Mouse (Mus musculus): ENCODE measurements at regions not wholly inside any gene's neighbourhood (a gene's known extent, or its start where the extent isn't known, plus 50 kb on each side); places are given as distances from the start of the nearest gene placed in this dataset.
A peak's percentile ranks its signal among the peaks of the same experiment; 100 is the strongest.

DNA sequence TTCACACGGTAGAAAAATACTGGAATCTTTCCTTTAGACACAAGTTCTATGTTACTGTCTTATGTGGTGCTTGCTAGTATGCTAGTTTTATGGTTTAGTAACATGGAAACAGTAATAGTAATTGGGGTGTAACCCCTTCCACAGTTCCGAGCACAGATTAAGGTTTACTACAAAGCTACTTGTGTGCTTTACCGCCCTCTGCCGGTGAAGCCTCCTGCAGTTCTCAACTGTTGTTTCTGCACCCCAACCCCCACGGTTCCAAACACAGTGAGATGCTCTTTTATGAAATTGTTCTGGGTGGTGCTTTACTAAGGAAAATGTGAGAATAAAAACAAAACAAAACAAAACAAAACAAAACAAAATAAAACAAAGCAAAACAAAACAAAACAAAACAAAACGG, 234.3 kb downstream of the Hace1 start:
- H3K4me3 ChIP-seq = no peak overlapping the region
- no peak overlapping the region for H3K27ac ChIP-seq
- DNase-seq (ENCODE audit: extremely low spot score in 1 of 2, low spot score in 2 of 2) = no peak
- TF ChIP-seq CTCF (IDR thresholded peaks at IDR 0.05) = peak; percentile 41
- intact Hi-C loops (cut with DNase I) = no loop called here

DNA sequence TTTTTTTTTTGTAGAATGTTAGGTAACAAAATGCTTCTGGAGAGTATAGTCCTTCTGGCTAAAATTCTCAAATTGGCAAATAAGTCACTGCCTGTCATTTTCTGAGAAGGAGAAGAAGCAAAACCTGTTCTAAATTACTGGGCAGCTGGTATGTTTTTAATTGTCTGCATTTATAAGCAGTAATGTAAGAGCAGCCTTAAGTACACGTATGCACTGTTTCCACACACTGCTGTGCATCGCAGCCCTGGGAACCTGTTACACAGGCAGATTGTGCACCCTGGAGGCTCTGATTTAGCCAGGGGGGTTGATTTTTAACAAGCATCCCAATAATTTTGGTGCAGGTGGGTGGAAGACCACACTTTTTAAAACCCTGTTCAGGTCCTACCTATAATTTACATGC, 236.2 kb downstream of the Hace1 start:
- no peak overlapping the region for H3K4me3 ChIP-seq
- H3K27ac ChIP-seq = no peak overlapping the region
- no peak for DNase-seq (ENCODE audit: extremely low spot score in 1 of 2, low spot score in 2 of 2)
- intact Hi-C loops (cut with DNase I) = no loop called here
- no peak for TF ChIP-seq CTCF (IDR thresholded peaks at IDR 0.05)

DNA sequence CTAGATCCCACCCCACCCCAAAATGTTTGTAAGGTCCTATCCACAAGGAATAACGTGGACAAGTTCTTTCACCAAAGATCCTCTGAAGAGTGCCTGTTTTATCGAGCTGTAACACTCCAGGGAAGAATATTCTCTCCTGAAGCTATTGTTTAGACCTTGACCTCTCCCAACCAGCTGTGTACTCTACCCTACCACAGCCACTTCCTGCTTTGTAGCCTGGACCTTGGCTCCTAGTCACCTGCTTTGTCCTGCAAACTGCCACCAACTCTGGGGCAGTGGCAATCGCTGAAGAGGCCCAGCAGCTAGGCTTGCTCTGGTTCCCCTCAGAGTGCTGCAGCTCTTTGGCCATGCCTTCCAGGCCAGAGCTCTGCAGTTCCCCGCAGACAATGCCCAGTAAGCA, 239.1 kb downstream of the Hace1 start:
- Histone ChIP-seq H3K27ac (no peak overlapping the region), H3K4me3 (no peak overlapping the region)
- intact Hi-C loops (cut with DNase I) = no loop called here
- DNase-seq (ENCODE audit: extremely low spot score in 1 of 2, low spot score in 2 of 2) = no peak
- no peak for TF ChIP-seq CTCF (IDR thresholded peaks at IDR 0.05)

DNA sequence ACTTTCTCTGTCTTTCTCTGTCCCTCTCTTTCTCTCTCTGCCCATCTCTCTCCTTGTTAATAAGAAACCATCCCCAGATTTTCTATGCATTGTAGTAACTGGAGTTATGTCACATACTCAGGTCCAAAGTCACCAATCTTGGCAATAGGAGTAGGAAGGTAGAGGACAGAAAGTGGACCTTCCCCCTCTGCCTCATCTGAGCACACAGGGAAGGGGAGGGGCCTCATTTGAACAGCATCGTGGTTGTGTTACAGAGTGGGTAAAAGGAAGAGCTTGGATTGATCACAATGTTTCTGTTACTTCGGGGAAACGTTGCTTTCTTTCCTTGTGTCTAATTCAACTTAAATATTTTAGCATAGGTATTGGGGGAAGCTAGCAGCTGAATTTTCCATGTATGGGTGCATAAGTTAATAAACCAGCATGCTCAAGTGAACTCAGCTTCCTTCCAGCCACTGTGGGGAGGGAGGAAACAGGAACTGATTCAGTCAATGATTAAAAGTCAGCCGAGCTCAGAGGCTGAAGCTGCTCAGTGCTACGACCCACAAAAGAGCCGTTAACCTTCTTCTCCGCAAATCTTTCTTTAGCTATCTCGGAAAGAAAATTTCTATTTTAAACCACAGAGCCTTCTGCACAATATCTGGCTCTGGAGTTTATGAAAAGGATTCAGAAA, 243.5 kb downstream of the Hace1 start:
- no peak for TF ChIP-seq CTCF (IDR thresholded peaks at IDR 0.05)
- intact Hi-C loops (cut with DNase I) = no loop called here
- Histone ChIP-seq H3K27ac (no peak overlapping the region), H3K4me3 (no peak overlapping the region)
- DNase-seq (ENCODE audit: extremely low spot score in 1 of 2, low spot score in 2 of 2) = no peak

DNA sequence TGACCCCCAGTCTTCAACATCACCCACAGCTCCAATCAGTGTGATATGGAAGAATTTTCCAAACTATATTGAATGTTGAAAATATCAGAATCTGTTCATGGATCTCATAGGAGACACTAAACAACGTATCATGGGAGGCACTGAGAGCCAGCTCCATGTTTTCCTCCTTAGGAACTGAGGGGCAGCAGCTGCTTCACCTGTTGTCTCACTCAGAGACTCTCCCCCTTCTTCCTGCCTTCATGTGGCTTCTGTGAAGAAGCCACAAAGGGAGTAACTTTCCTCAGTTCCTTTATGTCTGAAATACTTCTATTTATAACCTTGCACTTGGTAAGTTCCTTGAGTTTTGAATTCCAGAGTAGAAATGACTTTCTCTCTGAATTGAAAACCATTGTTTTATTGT, 244.6 kb downstream of the Hace1 start:
- H3K4me3 ChIP-seq = no peak overlapping the region
- TF ChIP-seq CTCF (IDR thresholded peaks at IDR 0.05) = no peak
- no peak overlapping the region for H3K27ac ChIP-seq
- intact Hi-C loops (cut with DNase I) = no loop called here
- no peak for DNase-seq (ENCODE audit: extremely low spot score in 1 of 2, low spot score in 2 of 2)

DNA sequence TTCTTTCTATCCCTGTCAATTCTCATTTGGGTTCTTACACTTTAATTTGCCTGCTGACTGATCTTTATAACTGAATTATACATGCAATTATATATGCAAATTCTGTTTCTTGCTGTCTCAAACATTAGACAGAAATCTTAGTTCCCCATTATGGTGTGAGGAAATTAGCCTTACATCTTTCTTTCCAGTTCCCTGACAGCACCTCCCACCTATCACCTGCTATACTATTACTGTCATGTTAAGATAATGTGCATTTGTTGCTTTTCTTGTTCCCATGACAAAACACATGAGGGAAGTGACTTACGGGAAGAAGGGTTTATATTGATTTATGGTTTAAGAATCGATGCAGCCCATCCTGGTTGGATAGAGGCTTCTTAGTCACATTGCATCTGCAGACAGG, 246.0 kb downstream of the Hace1 start:
- no peak for TF ChIP-seq CTCF (IDR thresholded peaks at IDR 0.05)
- intact Hi-C loops (cut with DNase I) = no loop called here
- Histone ChIP-seq H3K4me3 (no peak overlapping the region), H3K27ac (no peak overlapping the region)
- DNase-seq (ENCODE audit: extremely low spot score in 1 of 2, low spot score in 2 of 2) = no peak

DNA sequence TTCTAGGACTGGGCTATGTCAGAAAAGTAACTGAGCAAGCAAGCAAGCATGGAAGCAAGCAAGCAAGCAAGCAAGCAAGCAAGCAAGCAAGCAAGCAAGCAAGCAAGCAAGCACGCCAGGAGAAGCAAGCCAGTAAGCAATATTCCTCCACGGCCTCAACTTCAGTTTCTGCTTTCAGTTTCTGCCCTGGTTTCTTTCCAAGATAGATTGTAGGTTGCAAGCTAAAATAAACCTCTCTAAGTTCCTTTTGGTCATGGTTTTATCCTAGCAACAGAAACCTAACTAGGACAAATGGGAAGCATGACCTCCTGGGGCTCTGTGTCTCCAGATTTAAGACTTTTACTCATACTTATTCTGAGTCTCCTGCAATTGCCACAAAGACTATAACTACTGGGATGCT, 271.0 kb downstream of the Hace1 start:
- H3K27ac ChIP-seq = no peak overlapping the region
- DNase-seq (ENCODE audit: extremely low spot score in 1 of 2, low spot score in 2 of 2) = no peak
- intact Hi-C loops (cut with DNase I) = no loop called here
- TF ChIP-seq CTCF (IDR thresholded peaks at IDR 0.05) = no peak
- no peak overlapping the region for H3K4me3 ChIP-seq

DNA sequence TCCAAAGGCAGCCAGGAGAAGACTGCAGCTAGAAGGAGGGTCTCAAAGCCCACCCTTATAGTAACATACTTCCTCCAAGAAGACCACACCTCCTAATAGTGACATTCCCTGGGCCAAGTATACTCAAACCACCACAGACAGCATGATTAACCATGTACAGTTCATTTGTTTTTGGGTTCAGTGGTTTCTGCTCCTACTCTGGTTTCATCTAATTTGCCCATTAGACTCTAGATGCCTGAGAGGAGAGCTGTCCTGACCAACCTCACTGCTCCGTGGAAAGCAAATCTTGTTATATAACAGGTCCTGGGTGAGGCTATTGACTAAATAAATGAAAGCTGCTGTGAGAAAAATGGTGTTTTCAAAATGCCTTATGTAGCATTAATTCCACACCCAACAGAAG, 272.2 kb downstream of the Hace1 start:
- Histone ChIP-seq H3K27ac (no peak overlapping the region), H3K4me3 (no peak overlapping the region)
- TF ChIP-seq CTCF (IDR thresholded peaks at IDR 0.05) = no peak
- intact Hi-C loops (cut with DNase I) = no loop called here
- no peak for DNase-seq (ENCODE audit: extremely low spot score in 1 of 2, low spot score in 2 of 2)

GRCm38 (mm10) chr10:45850625-45851024, 273.0 kb downstream of the Hace1 start:
- no peak for DNase-seq (ENCODE audit: extremely low spot score in 1 of 2, low spot score in 2 of 2)
- Histone ChIP-seq H3K27ac (no peak overlapping the region), H3K4me3 (no peak overlapping the region)
- intact Hi-C loops (cut with DNase I) = no loop called here
- no peak for TF ChIP-seq CTCF (IDR thresholded peaks at IDR 0.05)

DNA sequence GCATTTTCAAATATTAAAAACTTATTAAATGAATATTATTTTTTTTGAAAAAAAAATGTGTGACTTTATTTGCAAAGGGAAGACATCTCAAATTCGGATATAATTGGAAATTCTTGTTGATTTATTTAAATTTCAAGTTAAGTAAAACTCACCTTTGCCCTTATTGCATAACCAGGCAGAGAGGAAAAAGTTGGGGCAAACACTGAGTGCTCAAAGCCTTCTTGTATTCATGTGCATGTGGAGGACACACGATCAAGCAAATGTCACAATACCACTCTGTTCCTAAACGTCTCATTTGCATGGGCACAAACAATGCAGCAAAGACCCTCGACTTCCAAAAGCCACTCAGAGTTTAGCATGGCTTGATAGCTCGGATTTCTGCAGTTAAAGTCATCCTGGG, 275.1 kb downstream of the Hace1 start:
- Histone ChIP-seq H3K27ac (no peak overlapping the region), H3K4me3 (no peak overlapping the region)
- no peak for DNase-seq (ENCODE audit: extremely low spot score in 1 of 2, low spot score in 2 of 2)
- TF ChIP-seq CTCF (IDR thresholded peaks at IDR 0.05) = no peak
- intact Hi-C loops (cut with DNase I) = no loop called here

DNA sequence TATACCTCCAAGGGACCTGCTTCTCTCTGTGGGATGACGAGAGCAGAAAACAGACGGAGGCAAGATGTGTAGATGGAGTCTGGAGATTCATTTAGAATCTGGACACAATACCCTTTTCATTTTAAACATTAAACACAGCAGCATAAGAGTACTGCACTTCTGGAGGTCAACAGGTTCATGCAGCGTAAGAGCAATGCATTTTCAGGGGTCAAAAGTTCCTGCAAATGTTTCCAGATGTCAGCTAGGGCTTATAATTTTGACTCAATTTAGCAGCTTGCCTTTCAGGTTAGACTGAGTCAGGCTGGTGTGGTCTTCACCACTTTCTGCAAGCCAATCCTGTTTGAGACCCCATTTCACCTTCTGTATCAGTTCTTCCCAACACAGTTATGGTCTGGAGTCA, 277.9 kb downstream of the Hace1 start:
- no peak for DNase-seq (ENCODE audit: extremely low spot score in 1 of 2, low spot score in 2 of 2)
- no peak overlapping the region for H3K27ac ChIP-seq
- TF ChIP-seq CTCF (IDR thresholded peaks at IDR 0.05) = no peak
- intact Hi-C loops (cut with DNase I) = no loop called here
- no peak overlapping the region for H3K4me3 ChIP-seq

- Histone ChIP-seq H3K4me3 (no peak overlapping the region), H3K27ac (no peak overlapping the region)
- no peak for TF ChIP-seq CTCF (IDR thresholded peaks at IDR 0.05)
- no peak for DNase-seq (ENCODE audit: extremely low spot score in 1 of 2, low spot score in 2 of 2)
- intact Hi-C loops (cut with DNase I) = no loop called here
Observed at GRCm38 (mm10) chr10:45859137-45859536, 281.5 kb downstream of the Hace1 start.

GRCm38 (mm10) chr10:45859909-45860308, 282.3 kb downstream of the Hace1 start:
- DNase-seq (ENCODE audit: extremely low spot score in 1 of 2, low spot score in 2 of 2) = no peak
- no peak for TF ChIP-seq CTCF (IDR thresholded peaks at IDR 0.05)
- intact Hi-C loops (cut with DNase I) = no loop called here
- no peak overlapping the region for H3K4me3 ChIP-seq
- no peak overlapping the region for H3K27ac ChIP-seq

All from left cerebral cortex, adult 2 months (tissue).